Mouse (Mus musculus): Measurements from ENCODE around the gene Gm12355. TPM values are rescaled to one million over a fixed set of nuclear protein-coding genes. Genes with fewer than 3 reads are reported as not detected.
"Not testable (repeated sequence)": the region's sequence is repeated elsewhere in the genome, so short reads cannot be mapped to it uniquely, and the experiment has no call there.

Gm12355 gene
- polyA plus RNA-seq, 1 experiment from 2014 or later, result 0.80 TPM

- not testable (repeated sequence) for H3K4me2 ChIP-seq (ENCODE audit: low read depth, severe bottlenecking); H3K27ac ChIP-seq (replicated peaks; ENCODE audit: low read depth, low read length); H3K36me3 ChIP-seq (ENCODE audit: control insufficient read depth, insufficient read depth, low read length); H3K9me3 ChIP-seq (ENCODE audit: control insufficient read depth, low read length); H3K4me3 ChIP-seq (ENCODE audit: low read depth, low read length); H3K27me3 ChIP-seq (ENCODE audit: control insufficient read depth, insufficient read depth, low read length); H3K4me1 ChIP-seq (ENCODE audit: control insufficient read depth, insufficient read depth, low read length); ATAC-seq (ENCODE audit: insufficient number of reproducible peaks, low FRiP score, low TSS enrichment, low read depth); H3K9ac ChIP-seq (ENCODE audit: low read length)
- 14% methylated on average over 7 of the region's 7 CpGs for WGBS
- peak; percentile 61 for DNase-seq (ENCODE audit: low spot score)
These were observed 29.6 kb upstream of the Gm12355 start for GRCm38 (mm10) chr11:98655076-98655475.

- ATAC-seq (ENCODE audit: insufficient number of reproducible peaks, low FRiP score, low TSS enrichment, low read depth) (no peak), DNase-seq (ENCODE audit: low spot score) (no peak)
- H3K27ac ChIP-seq (replicated peaks; ENCODE audit: low read depth, low read length), result no peak within 1 kb of the TSS
- H3K27me3 ChIP-seq (ENCODE audit: control insufficient read depth, insufficient read depth, low read length), result no peaks in the 10 kb centered on the region
- no peak within 1 kb of the TSS for H3K4me3 ChIP-seq (ENCODE audit: low read depth, low read length)
- no peaks in the 10 kb centered on the region for H3K4me1 ChIP-seq (ENCODE audit: control insufficient read depth, insufficient read depth, low read length)
- WGBS, result 57% methylated on average over 2 of the region's 2 CpGs
- no peak within 1 kb of the TSS for H3K4me2 ChIP-seq (ENCODE audit: low read depth, severe bottlenecking)
- H3K9ac ChIP-seq (ENCODE audit: low read length), result no peak within 1 kb of the TSS
- no peaks in the 10 kb centered on the region for H3K36me3 ChIP-seq (ENCODE audit: control insufficient read depth, insufficient read depth, low read length)
- no peaks in the 10 kb centered on the region for H3K9me3 ChIP-seq (ENCODE audit: control insufficient read depth, low read length)
These were observed 21.0 kb upstream of the Gm12355 start, which contains the start of gene Gsdma2 for GRCm38 (mm10) chr11:98646459-98646858. Gene Gsdma2, plus strand, starts transcription at chr11:98646759.

- Histone ChIP-seq H3K4me1 (ENCODE audit: control insufficient read depth, insufficient read depth, low read length) (no peaks in the 10 kb centered on the region), H3K27ac (replicated peaks; ENCODE audit: low read depth, low read length) (no peak overlapping the region), H3K4me2 (ENCODE audit: low read depth, severe bottlenecking) (no peak overlapping the region), H3K4me3 (ENCODE audit: low read depth, low read length) (no peak overlapping the region), H3K36me3 (ENCODE audit: control insufficient read depth, insufficient read depth, low read length) (no peaks in the 10 kb centered on the region), H3K9ac (ENCODE audit: low read length) (no peak overlapping the region), H3K27me3 (ENCODE audit: control insufficient read depth, insufficient read depth, low read length) (no peaks in the 10 kb centered on the region), H3K9me3 (ENCODE audit: control insufficient read depth, low read length) (no peaks in the 10 kb centered on the region)
- ATAC-seq (ENCODE audit: insufficient number of reproducible peaks, low FRiP score, low TSS enrichment, low read depth) (no peak), DNase-seq (ENCODE audit: low spot score) (no peak)
- 83% methylated on average over 2 of the region's 2 CpGs for WGBS
These were observed 20.5 kb upstream of the Gm12355 start for GRCm38 (mm10) chr11:98645946-98646345.

GRCm38 (mm10) chr11:98644757-98645156, 19.3 kb upstream of the Gm12355 start:
- H3K4me3 ChIP-seq (ENCODE audit: low read depth, low read length), result no peak overlapping the region
- no peak for DNase-seq (ENCODE audit: low spot score)
- 80% methylated on average over 3 of the region's 3 CpGs for WGBS
- no peaks in the 10 kb centered on the region for H3K27me3 ChIP-seq (ENCODE audit: control insufficient read depth, insufficient read depth, low read length)
- H3K4me1 ChIP-seq (ENCODE audit: control insufficient read depth, insufficient read depth, low read length), result no peaks in the 10 kb centered on the region
- H3K27ac ChIP-seq (replicated peaks; ENCODE audit: low read depth, low read length), result no peak overlapping the region
- H3K4me2 ChIP-seq (ENCODE audit: low read depth, severe bottlenecking), result no peak overlapping the region
- no peaks in the 10 kb centered on the region for H3K9me3 ChIP-seq (ENCODE audit: control insufficient read depth, low read length)
- ATAC-seq (ENCODE audit: insufficient number of reproducible peaks, low FRiP score, low TSS enrichment, low read depth), result no peak
- H3K36me3 ChIP-seq (ENCODE audit: control insufficient read depth, insufficient read depth, low read length), result no peaks in the 10 kb centered on the region
- H3K9ac ChIP-seq (ENCODE audit: low read length), result no peak overlapping the region

GRCm38 (mm10) chr11:98640091-98640490, 14.6 kb upstream of the Gm12355 start:
- 60% methylated on average over 5 of the region's 5 CpGs for WGBS

GRCm38 (mm10) chr11:98637501-98637900, 12.0 kb upstream of the Gm12355 start:
- H3K4me1 ChIP-seq (ENCODE audit: control insufficient read depth, insufficient read depth, low read length), result no peaks in the 10 kb centered on the region
- no peaks in the 10 kb centered on the region for H3K27me3 ChIP-seq (ENCODE audit: control insufficient read depth, insufficient read depth, low read length)
- no peak overlapping the region for H3K4me2 ChIP-seq (ENCODE audit: low read depth, severe bottlenecking)
- no peaks in the 10 kb centered on the region for H3K36me3 ChIP-seq (ENCODE audit: control insufficient read depth, insufficient read depth, low read length)
- DNase-seq (ENCODE audit: low spot score) (no peak), ATAC-seq (ENCODE audit: insufficient number of reproducible peaks, low FRiP score, low TSS enrichment, low read depth) (no peak)
- 88% methylated on average over 1 of the region's 1 CpGs for WGBS
- no peak overlapping the region for H3K27ac ChIP-seq (replicated peaks; ENCODE audit: low read depth, low read length)
- no peaks in the 10 kb centered on the region for H3K9me3 ChIP-seq (ENCODE audit: control insufficient read depth, low read length)
- no peak overlapping the region for H3K9ac ChIP-seq (ENCODE audit: low read length)
- no peak overlapping the region for H3K4me3 ChIP-seq (ENCODE audit: low read depth, low read length)

More at GRCm38 (mm10) chr11:98640091-98640490, 14.6 kb upstream of the Gm12355 start:
- H3K36me3 ChIP-seq (ENCODE audit: control insufficient read depth, insufficient read depth, low read length), result no peaks in the 10 kb centered on the region
- ATAC-seq (ENCODE audit: insufficient number of reproducible peaks, low FRiP score, low TSS enrichment, low read depth) (no peak), DNase-seq (ENCODE audit: low spot score) (no peak)
- H3K9me3 ChIP-seq (ENCODE audit: control insufficient read depth, low read length), result no peaks in the 10 kb centered on the region
- no peak overlapping the region for H3K9ac ChIP-seq (ENCODE audit: low read length)
- no peaks in the 10 kb centered on the region for H3K27me3 ChIP-seq (ENCODE audit: control insufficient read depth, insufficient read depth, low read length)
- H3K27ac ChIP-seq (replicated peaks; ENCODE audit: low read depth, low read length), result no peak overlapping the region
- no peak overlapping the region for H3K4me3 ChIP-seq (ENCODE audit: low read depth, low read length)
- no peak overlapping the region for H3K4me2 ChIP-seq (ENCODE audit: low read depth, severe bottlenecking)
- H3K4me1 ChIP-seq (ENCODE audit: control insufficient read depth, insufficient read depth, low read length), result no peaks in the 10 kb centered on the region

- H3K4me1 ChIP-seq (ENCODE audit: control insufficient read depth, insufficient read depth, low read length); H3K9me3 ChIP-seq (ENCODE audit: control insufficient read depth, low read length); H3K27ac ChIP-seq (replicated peaks; ENCODE audit: low read depth, low read length); ATAC-seq (ENCODE audit: insufficient number of reproducible peaks, low FRiP score, low TSS enrichment, low read depth); H3K4me3 ChIP-seq (ENCODE audit: low read depth, low read length); H3K27me3 ChIP-seq (ENCODE audit: control insufficient read depth, insufficient read depth, low read length); H3K36me3 ChIP-seq (ENCODE audit: control insufficient read depth, insufficient read depth, low read length); H3K9ac ChIP-seq (ENCODE audit: low read length); H3K4me2 ChIP-seq (ENCODE audit: low read depth, severe bottlenecking): not testable (repeated sequence)
- WGBS, result 36% methylated on average over 10 of the region's 10 CpGs
- DNase-seq (ENCODE audit: low spot score), result peak; percentile 38
These were observed 10.0 kb upstream of the Gm12355 start for GRCm38 (mm10) chr11:98635312-98635970.

- no peak overlapping the region for H3K4me3 ChIP-seq (ENCODE audit: low read depth, low read length)
- no peaks in the 10 kb centered on the region for H3K36me3 ChIP-seq (ENCODE audit: control insufficient read depth, insufficient read depth, low read length)
- ATAC-seq (ENCODE audit: insufficient number of reproducible peaks, low FRiP score, low TSS enrichment, low read depth) (no peak), DNase-seq (ENCODE audit: low spot score) (no peak)
- H3K4me1 ChIP-seq (ENCODE audit: control insufficient read depth, insufficient read depth, low read length), result no peaks in the 10 kb centered on the region
- H3K9ac ChIP-seq (ENCODE audit: low read length), result no peak overlapping the region
- H3K27ac ChIP-seq (replicated peaks; ENCODE audit: low read depth, low read length), result no peak overlapping the region
- 91% methylated on average over 5 of the region's 5 CpGs for WGBS
- H3K9me3 ChIP-seq (ENCODE audit: control insufficient read depth, low read length), result no peaks in the 10 kb centered on the region
- no peak overlapping the region for H3K4me2 ChIP-seq (ENCODE audit: low read depth, severe bottlenecking)
- no peaks in the 10 kb centered on the region for H3K27me3 ChIP-seq (ENCODE audit: control insufficient read depth, insufficient read depth, low read length)
These were observed 5.2 kb upstream of the Gm12355 start for GRCm38 (mm10) chr11:98630646-98631045.

- WGBS, result 92% methylated on average over 3 of the region's 3 CpGs
- no peak overlapping the region for H3K4me3 ChIP-seq (ENCODE audit: low read depth, low read length)
- H3K27ac ChIP-seq (replicated peaks; ENCODE audit: low read depth, low read length), result no peak overlapping the region
- no peaks in the 10 kb centered on the region for H3K4me1 ChIP-seq (ENCODE audit: control insufficient read depth, insufficient read depth, low read length)
- DNase-seq (ENCODE audit: low spot score) (no peak), ATAC-seq (ENCODE audit: insufficient number of reproducible peaks, low FRiP score, low TSS enrichment, low read depth) (no peak)
- H3K27me3 ChIP-seq (ENCODE audit: control insufficient read depth, insufficient read depth, low read length), result no peaks in the 10 kb centered on the region
- no peaks in the 10 kb centered on the region for H3K36me3 ChIP-seq (ENCODE audit: control insufficient read depth, insufficient read depth, low read length)
- H3K9ac ChIP-seq (ENCODE audit: low read length), result no peak overlapping the region
- no peaks in the 10 kb centered on the region for H3K9me3 ChIP-seq (ENCODE audit: control insufficient read depth, low read length)
- H3K4me2 ChIP-seq (ENCODE audit: low read depth, severe bottlenecking), result no peak overlapping the region
These were observed 3.2 kb upstream of the Gm12355 start for GRCm38 (mm10) chr11:98628706-98629105.

All from limb, embryonic 11.5 days (tissue).